Mouse (Mus musculus): ENCODE results near the gene Dph7. TPM values are rescaled to one million over a fixed set of nuclear protein-coding genes. Genes with fewer than 3 reads are reported as not detected.
"Not testable (repeated sequence)": the region's sequence is repeated elsewhere in the genome, so short reads cannot be mapped to it uniquely, and the experiment has no call there.

The Dph7 gene
- polyA plus RNA-seq, 1 experiment from 2014 or later = 19.0 TPM

GRCm38 (mm10) chr2:24929119-24929518 lies 33.1 kb upstream of the Dph7 start:
- H3K4me3 ChIP-seq = no peak overlapping the region
- H3K4me1 ChIP-seq (replicated peaks) = peaks cover 1% of the 10 kb centered on the region
- H3K4me2 ChIP-seq = no peak overlapping the region
- ATAC-seq (ENCODE audit: insufficient number of reproducible peaks, low FRiP score) = no peak
- WGBS = 54% methylated on average over 2 of the region's 2 CpGs
- no peaks in the 10 kb centered on the region for H3K9me3 ChIP-seq (replicated peaks)
- no peak overlapping the region for H3K9ac ChIP-seq
- H3K27ac ChIP-seq (ENCODE audit: poor library complexity, severe bottlenecking) = no peak overlapping the region
- H3K36me3 ChIP-seq = no peaks in the 10 kb centered on the region
- peaks cover 5% of the 10 kb centered on the region; the same call in 1 of the 2 replicates for H3K27me3 ChIP-seq (replicated peaks)

DNA sequence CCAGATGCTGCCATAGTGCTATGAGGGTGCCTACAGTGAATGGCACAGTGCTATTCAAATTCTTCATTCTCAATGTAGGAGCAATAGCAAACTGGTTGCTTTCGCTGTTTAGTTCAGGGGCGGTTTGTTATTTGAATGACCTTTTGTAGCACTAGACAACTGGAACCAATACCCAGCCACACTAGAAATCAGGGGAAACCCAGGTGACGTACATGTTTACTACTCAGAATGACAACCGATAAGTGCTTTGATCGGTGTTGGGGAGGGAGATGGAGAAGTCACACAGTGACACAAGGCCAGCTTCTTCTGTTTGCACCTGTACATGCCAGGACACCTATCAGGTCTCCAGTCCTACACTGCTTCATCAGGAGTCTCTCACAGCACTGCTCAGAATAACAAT lies 32.6 kb upstream of the Dph7 start:
- Histone ChIP-seq H3K27ac (ENCODE audit: poor library complexity, severe bottlenecking) (no peak overlapping the region), H3K4me2 (no peak overlapping the region), H3K4me1 (replicated peaks) (peaks cover 6% of the 10 kb centered on the region), H3K9ac (no peak overlapping the region), H3K27me3 (replicated peaks) (peaks cover 5% of the 10 kb centered on the region; the same call in 1 of the 2 replicates), H3K9me3 (replicated peaks) (no peaks in the 10 kb centered on the region), H3K4me3 (no peak overlapping the region), H3K36me3 (no peaks in the 10 kb centered on the region)
- no peak for ATAC-seq (ENCODE audit: insufficient number of reproducible peaks, low FRiP score)
- 87% methylated on average over 5 of the region's 5 CpGs for WGBS

GRCm38 (mm10) chr2:24934441-24934963 lies 27.7 kb upstream of the Dph7 start:
- Histone ChIP-seq H3K36me3 (no peaks in the 10 kb centered on the region), H3K27ac (ENCODE audit: poor library complexity, severe bottlenecking) (no peak overlapping the region), H3K27me3 (replicated peaks) (peaks cover 9% of the 10 kb centered on the region), H3K4me2 (peak overlapping the region; percentile 94), H3K9me3 (replicated peaks) (no peaks in the 10 kb centered on the region), H3K4me3 (peak overlapping the region; percentile 64), H3K9ac (peak overlapping the region; percentile 71), H3K4me1 (replicated peaks) (peaks cover 11% of the 10 kb centered on the region)
- peak; percentile 68 for ATAC-seq (ENCODE audit: insufficient number of reproducible peaks, low FRiP score)
- WGBS = 6% methylated on average over 19 of the region's 19 CpGs

- Histone ChIP-seq H3K9me3 (replicated peaks) (no peaks in the 10 kb centered on the region), H3K4me1 (replicated peaks) (peaks cover 11% of the 10 kb centered on the region), H3K4me3 (peak within 1 kb of the TSS; percentile 64), H3K27me3 (replicated peaks) (peaks cover 13% of the 10 kb centered on the region; the same call in 1 of the 2 replicates), H3K27ac (ENCODE audit: poor library complexity, severe bottlenecking) (no peak within 1 kb of the TSS), H3K36me3 (no peaks in the 10 kb centered on the region), H3K9ac (peak within 1 kb of the TSS; percentile 71), H3K4me2 (peak within 1 kb of the TSS; percentile 94)
- under 1% methylated on average over 48 of the region's 49 CpGs for WGBS
- peak; percentile 95 for ATAC-seq (ENCODE audit: insufficient number of reproducible peaks, low FRiP score)
Measured at GRCm38 (mm10) chr2:24935057-24935796, 27.0 kb upstream of the Dph7 start, which contains the start of gene Arrdc1. Gene Arrdc1 (minus strand): TSS chr2:24935252.

- Histone ChIP-seq H3K4me2 (no peak overlapping the region), H3K4me1 (replicated peaks) (no peaks in the 10 kb centered on the region), H3K4me3 (no peak overlapping the region), H3K9ac (no peak overlapping the region), H3K9me3 (replicated peaks) (no peaks in the 10 kb centered on the region), H3K27me3 (replicated peaks) (peaks cover 13% of the 10 kb centered on the region; the same call in 1 of the 2 replicates), H3K27ac (ENCODE audit: poor library complexity, severe bottlenecking) (no peak overlapping the region), H3K36me3 (no peaks in the 10 kb centered on the region)
- 66% methylated on average over 4 of the region's 4 CpGs for WGBS
- no peak for ATAC-seq (ENCODE audit: insufficient number of reproducible peaks, low FRiP score)
Measured at GRCm38 (mm10) chr2:24942092-24942491, 20.1 kb upstream of the Dph7 start.

DNA sequence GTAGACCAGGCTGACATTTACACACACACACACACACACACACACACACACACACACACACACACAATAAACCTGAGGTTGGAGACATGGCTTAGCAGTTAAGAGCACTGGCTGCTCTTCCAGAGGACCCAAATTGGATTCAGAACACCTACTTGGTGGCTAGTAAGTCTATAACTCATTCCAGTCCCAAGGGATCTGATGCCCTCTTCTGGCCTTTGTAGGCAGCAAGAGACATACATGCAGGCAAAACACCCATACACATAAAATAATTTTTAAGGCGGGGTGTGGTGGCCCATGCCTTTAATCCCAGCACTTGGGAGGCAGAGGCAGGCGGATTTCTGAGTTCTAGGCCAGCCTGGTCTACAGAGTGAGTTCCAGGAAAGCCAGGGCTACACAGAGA lies 17.9 kb upstream of the Dph7 start:
- not testable (repeated sequence) for H3K4me2 ChIP-seq; H3K36me3 ChIP-seq; H3K27ac ChIP-seq (ENCODE audit: poor library complexity, severe bottlenecking); H3K9ac ChIP-seq; ATAC-seq (ENCODE audit: insufficient number of reproducible peaks, low FRiP score); H3K9me3 ChIP-seq (replicated peaks); H3K27me3 ChIP-seq (replicated peaks); H3K4me1 ChIP-seq (replicated peaks); H3K4me3 ChIP-seq
- 36% methylated on average over 2 of the region's 2 CpGs for WGBS

DNA sequence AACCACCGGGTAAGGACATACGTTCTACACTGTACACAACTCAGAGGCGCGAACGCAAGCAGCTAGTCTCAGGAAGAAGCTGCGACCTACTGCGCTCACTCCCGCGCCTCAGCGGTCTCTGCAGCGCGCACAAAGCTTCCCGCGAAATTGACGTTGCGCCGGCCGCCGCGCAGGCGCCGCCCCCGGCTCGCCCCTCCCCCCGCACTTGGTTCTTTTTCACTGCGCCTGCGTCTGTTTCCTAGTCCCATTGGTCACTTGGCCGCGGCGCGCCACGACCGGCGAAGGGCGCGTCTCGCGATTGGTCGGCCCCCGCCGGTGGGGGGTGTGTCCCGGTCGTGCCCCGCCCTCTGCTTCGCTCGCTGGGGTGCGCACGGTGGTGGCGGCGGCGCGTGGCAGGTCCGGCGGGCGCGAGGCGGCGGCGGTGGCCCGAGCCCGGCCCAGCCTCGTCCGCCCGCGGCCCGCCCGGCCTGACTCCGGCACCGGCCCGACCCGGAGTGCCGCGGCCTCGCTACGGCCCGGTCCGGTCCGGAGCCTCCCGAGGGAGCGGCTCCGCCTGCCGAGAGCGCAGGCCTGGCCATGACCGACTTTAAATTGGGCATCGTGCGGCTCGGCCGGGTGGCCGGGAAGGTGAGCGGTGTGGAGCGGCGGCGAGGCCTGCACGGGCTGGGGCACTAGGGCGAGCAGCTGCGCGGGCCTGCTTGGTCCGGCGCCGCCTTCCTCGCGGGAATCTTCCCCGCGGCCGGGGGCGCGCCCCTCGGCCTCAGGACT lies 12.6 kb upstream of the Dph7 start, which contains the start of gene Zmynd19:
Gene Zmynd19, plus strand, starts transcription at position 372 of the 768 bp plus-strand sequence.
- H3K27ac ChIP-seq (ENCODE audit: poor library complexity, severe bottlenecking) = no peak within 1 kb of the TSS
- peak within 1 kb of the TSS; percentile 94 for H3K4me2 ChIP-seq
- WGBS = under 1% methylated on average over 104 of the region's 108 CpGs
- peak within 1 kb of the TSS; percentile 95 for H3K9ac ChIP-seq
- H3K9me3 ChIP-seq (replicated peaks) = no peaks in the 10 kb centered on the region
- peak; percentile 100 for ATAC-seq (ENCODE audit: insufficient number of reproducible peaks, low FRiP score)
- H3K36me3 ChIP-seq = peaks cover 30% of the 10 kb centered on the region
- H3K27me3 ChIP-seq (replicated peaks) = peaks cover 4% of the 10 kb centered on the region
- peak within 1 kb of the TSS; percentile 92 for H3K4me3 ChIP-seq
- H3K4me1 ChIP-seq (replicated peaks) = peaks cover 15% of the 10 kb centered on the region

GRCm38 (mm10) chr2:24950189-24950535 lies 12.0 kb upstream of the Dph7 start:
- Histone ChIP-seq H3K4me2 (peak overlapping the region; percentile 94), H3K27ac (ENCODE audit: poor library complexity, severe bottlenecking) (no peak overlapping the region), H3K9me3 (replicated peaks) (no peaks in the 10 kb centered on the region), H3K36me3 (peaks cover 36% of the 10 kb centered on the region), H3K27me3 (replicated peaks) (peaks cover 4% of the 10 kb centered on the region), H3K4me1 (replicated peaks) (peaks cover 15% of the 10 kb centered on the region), H3K4me3 (peak overlapping the region; percentile 92), H3K9ac (peak overlapping the region; percentile 95)
- no peak; the same call in 1 of the 2 replicates for ATAC-seq (ENCODE audit: insufficient number of reproducible peaks, low FRiP score)
- WGBS = under 1% methylated on average over 31 of the region's 31 CpGs

DNA sequence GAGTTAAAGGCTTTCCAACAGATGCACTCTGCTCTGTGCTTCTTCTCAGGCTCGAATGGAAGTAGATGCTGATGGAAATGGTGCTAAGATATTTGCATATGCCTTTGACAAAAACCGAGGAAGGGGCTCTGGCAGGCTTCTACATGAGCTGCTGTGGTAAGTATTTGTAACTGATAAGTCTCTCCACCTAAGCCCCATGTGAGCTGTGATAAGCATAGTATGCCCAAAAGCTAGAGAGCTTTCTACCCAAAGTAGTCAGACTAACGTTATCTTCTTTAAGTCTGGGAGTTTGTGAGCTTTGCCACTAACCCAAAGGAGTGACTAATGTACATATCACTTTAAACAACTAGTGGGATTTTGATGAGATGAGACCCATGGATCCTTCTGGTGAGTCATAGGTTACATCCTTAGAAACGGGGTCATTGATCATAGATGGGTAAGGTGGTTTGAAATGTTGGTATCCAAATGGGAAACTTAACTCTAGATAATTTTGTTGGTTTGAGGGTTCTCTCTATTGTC lies 9.6 kb upstream of the Dph7 start:
- no peak for ATAC-seq (ENCODE audit: insufficient number of reproducible peaks, low FRiP score)
- Histone ChIP-seq H3K9me3 (replicated peaks) (no peaks in the 10 kb centered on the region), H3K4me2 (no peak overlapping the region), H3K4me1 (replicated peaks) (peaks cover 15% of the 10 kb centered on the region), H3K27ac (ENCODE audit: poor library complexity, severe bottlenecking) (no peak overlapping the region), H3K27me3 (replicated peaks) (peaks cover 4% of the 10 kb centered on the region), H3K9ac (no peak overlapping the region), H3K4me3 (no peak overlapping the region), H3K36me3 (peaks cover 57% of the 10 kb centered on the region)
- WGBS = 75% methylated on average over 4 of the region's 4 CpGs

- no peak for ATAC-seq (ENCODE audit: insufficient number of reproducible peaks, low FRiP score)
- Histone ChIP-seq H3K9me3 (replicated peaks) (no peaks in the 10 kb centered on the region), H3K27me3 (replicated peaks) (no peaks in the 10 kb centered on the region), H3K4me3 (no peak overlapping the region), H3K27ac (ENCODE audit: poor library complexity, severe bottlenecking) (no peak overlapping the region), H3K4me2 (no peak overlapping the region), H3K4me1 (replicated peaks) (peaks cover 8% of the 10 kb centered on the region), H3K9ac (no peak overlapping the region), H3K36me3 (peaks cover 56% of the 10 kb centered on the region)
- 39% methylated on average over 3 of the region's 3 CpGs for WGBS
Measured at GRCm38 (mm10) chr2:24960910-24961309, 1.3 kb upstream of the Dph7 start.

GRCm38 (mm10) chr2:24970386-24970785 lies 8.2 kb downstream of the Dph7 start:
- H3K27me3 ChIP-seq (replicated peaks) = no peaks in the 10 kb centered on the region
- H3K9ac ChIP-seq = no peak overlapping the region

More at GRCm38 (mm10) chr2:24970386-24970785, 8.2 kb downstream of the Dph7 start:
- Histone ChIP-seq H3K4me2 (no peak overlapping the region), H3K4me1 (replicated peaks) (peaks cover 9% of the 10 kb centered on the region), H3K27ac (ENCODE audit: poor library complexity, severe bottlenecking) (no peak overlapping the region), H3K36me3 (peaks cover 67% of the 10 kb centered on the region), H3K9me3 (replicated peaks) (no peaks in the 10 kb centered on the region), H3K4me3 (no peak overlapping the region)
- WGBS = 80% methylated on average over 4 of the region's 4 CpGs
- no peak for ATAC-seq (ENCODE audit: insufficient number of reproducible peaks, low FRiP score)

All from heart, embryonic 12.5 days (tissue).